Mouse (Mus musculus) small intestine, adult 2 months (tissue): ENCODE measurements around the gene Farsa.

Experiments
- CTCF ChIP-seq: fragments of 200-500 bp; IDR thresholded peaks from 2 replicates; pipeline ENCODE4 v1.5.1; 2012; ENCODE audit warnings: low read depth, mild to moderate bottlenecking, control low read depth, inconsistent platforms, low read length, moderate library complexity, mixed read lengths; ENCODE audit not compliant: insufficient replicate concordance, insufficient read length; ENCODE audit errors: extremely low read depth
- POLR2A ChIP-seq: fragments of 200-500 bp; IDR thresholded peaks from 2 replicates; pipeline ENCODE4 v1.6.1; 2012; ENCODE audit warnings: low read depth, mild to moderate bottlenecking, control low read depth, inconsistent platforms, low read length, moderate library complexity

- TF ChIP-seq CTCF (no peak), POLR2A (no peak)
Observed at GRCm38 (mm10) chr8:84901752-84902151, 45.0 kb downstream of the Farsa start, which contains the start of gene Klf1.
